Mouse (Mus musculus) stomach, adult 2 months (tissue): Measurements from ENCODE around the gene Cux2. TPM values are rescaled to one million over a fixed set of nuclear protein-coding genes. Genes with fewer than 3 reads are reported as not detected.

Experiments
- polyA plus RNA-seq: library from polyadenylated mRNA; depleted of rRNA; stranded (reverse); fragments of >200 nt; gene quantifications from 2 replicates; pipeline ENCODE4 v1.2.3, GENCODE M21; 2012; rRNA removed

The Cux2 gene
- polyA plus RNA-seq = 1.5 and 2.2 TPM in 2 replicates

DNA sequence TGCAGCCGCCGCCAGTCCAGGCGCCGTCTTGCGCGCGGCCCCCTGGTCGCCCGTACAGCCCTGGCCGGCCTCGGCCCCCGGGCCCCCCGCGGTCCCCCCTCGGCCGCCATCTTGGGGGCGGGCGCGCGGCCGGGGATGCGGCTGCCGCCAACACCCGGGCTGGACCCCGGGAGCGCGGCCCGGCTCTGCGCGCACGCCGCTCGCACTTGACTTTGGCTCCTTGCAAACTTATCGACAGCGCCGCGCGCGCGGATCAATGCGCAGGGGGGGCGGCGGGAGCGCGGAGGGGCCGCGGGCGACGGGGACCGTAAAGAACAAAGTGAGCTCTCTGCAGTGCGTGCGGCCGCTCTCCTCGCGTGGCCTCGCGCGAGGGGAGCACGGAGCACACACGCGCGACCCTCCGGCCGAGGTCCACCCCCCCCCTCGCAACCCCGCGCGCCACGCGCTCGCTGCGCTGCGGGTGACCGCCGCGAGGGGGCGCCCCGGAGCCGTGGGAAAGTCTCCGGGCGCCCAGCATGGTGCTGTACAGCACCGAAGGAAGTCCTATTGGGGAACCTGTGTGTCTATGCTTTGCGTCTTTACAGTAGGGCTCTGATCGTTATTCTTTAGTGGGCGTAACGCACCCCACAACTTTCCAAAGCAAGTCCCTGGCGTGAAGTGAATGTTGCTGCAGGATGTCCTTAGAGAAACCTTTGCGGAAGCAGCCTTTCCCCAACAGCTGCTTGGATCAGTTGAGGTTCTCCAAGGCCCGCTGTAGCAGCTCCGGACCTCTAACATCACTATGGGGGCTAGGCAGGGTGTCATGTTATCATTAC is at the start of gene Cux2:
Gene Cux2, minus strand, starts transcription at position 86 of the 815 bp plus-strand sequence.

GRCm38 (mm10) chr5:121848743-121849142 is 201.2 kb downstream of the Cux2 start, which contains the start of gene Pheta1:
Gene Pheta1, plus strand, starts transcription at chr5:121848984.

DNA sequence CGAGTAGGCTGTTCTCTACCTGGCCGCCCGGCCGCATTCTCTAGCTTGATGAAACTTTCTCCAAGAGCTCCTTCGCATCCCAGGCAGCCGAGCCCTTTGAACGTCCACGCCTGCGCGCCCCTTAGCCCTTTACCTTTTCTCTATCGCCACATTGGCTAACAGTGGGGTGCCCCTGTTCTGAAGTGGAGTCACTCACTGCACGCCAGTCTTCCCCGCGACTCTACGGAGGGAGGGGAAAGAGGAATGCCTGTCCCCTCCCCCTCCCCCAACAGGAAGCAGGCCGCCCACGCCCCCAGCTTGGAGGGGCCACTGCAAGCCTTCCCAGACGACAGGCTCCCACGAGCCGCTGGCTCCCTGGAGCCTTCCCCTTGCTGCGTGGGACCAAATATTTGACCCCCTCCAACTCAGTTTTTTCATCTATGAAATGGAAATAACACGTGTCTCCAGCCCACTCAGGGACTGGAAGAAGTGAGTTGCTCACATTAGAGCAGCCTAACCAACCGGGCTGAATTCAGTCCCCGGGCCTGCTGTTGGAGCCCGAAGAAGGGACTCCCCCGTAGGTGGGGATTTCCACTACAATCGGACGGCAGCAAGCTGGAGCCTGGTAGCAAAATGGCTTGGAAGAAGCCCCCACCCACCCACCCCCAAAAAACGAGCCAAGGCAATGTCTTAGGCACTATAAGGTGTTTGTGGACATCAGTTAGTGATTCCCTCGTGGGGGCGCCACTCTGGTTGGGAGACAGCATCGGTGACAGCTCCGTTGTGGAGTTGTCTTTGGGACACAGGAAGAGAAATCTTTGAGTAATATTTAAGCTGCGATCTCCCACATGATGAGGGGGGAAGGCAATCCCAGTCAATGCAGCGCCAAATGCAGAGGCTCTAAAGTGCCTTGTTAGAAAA is 212.2 kb downstream of the Cux2 start, which contains the start of gene Sh2b3:
Gene Sh2b3, minus strand, starts transcription at position 206 of the 900 bp plus-strand sequence.

Other genes starting within 250 kb of the Cux2 start
- 12.3 and 23.1 TPM in 2 replicates for gene Sh2b3, start 212.5 kb downstream of the Cux2 start, polyA plus RNA-seq
- 64.6 and 83.4 TPM in 2 replicates for gene Pheta1, start 201.1 kb downstream of the Cux2 start, polyA plus RNA-seq
- not detected in 2 replicates for gene Myl2, start 50.8 kb upstream of the Cux2 start, polyA plus RNA-seq
- gene Ccdc63, start 90.7 kb upstream of the Cux2 start, polyA plus RNA-seq = not detected in 2 replicates
- 14.2 and 15.7 TPM in 2 replicates for gene Ppp1cc, start 108.2 kb upstream of the Cux2 start, polyA plus RNA-seq
- gene Hvcn1, start 156.7 kb upstream of the Cux2 start, polyA plus RNA-seq = 0.87 and 1.2 TPM in 2 replicates
- 8.8 and 10.5 TPM in 2 replicates for gene Tctn1, start 214.4 kb upstream of the Cux2 start, polyA plus RNA-seq
- 11.9 and 13.2 TPM in 2 replicates for gene Pptc7, start 234.3 kb upstream of the Cux2 start, polyA plus RNA-seq